Mouse (Mus musculus): ENCODE results near the gene Zan. TPM values are rescaled to one million over a fixed set of nuclear protein-coding genes. Genes with fewer than 3 reads are reported as not detected.

The Zan gene
- not detected for polyA plus RNA-seq (2017; shearing (Covaris generic))

DNA sequence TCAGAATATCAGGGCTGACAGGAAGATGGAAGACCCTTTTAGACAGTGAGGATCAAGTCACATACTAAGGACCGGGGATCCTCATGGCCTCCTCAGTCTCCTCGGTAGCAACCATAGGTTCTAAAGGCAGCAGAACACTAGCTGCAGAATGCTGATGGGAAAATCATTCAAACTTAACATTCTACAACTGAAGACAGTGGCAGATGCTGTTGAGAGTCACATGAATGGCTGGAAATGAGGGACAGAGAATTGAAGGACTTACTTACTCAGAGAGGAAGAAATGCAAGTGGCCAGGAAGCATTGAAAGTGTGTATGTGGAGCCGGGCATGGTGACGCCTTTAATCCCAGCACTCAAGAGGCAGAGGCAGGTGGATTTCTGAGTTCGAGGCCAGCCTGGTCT, at the start of gene Zan:
TSS of gene Zan (minus strand) at position 101 of the 400 bp plus-strand sequence.

DNA sequence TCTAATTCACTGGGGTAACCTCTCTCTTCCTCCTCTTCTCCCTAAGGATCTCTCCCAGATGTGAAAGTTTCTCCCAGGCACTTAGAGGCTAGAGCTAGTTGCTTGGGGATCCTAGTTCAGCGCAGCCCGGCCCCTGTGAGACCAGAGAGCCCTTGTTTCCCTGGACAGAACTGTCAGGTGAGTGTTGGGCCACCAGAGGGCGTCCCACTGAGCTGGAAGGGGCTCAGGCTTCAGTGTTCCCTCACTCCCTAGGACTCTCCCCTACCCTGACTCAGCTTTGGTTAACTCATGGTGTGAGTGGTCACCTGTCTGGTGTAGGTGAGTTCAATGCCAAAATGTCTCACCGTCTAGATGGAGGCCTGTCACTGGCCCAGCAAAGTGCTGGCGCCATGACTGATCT, 41.6 kb upstream of the Zan start, which contains the start of gene Gigyf1:
TSS of gene Gigyf1 (plus strand) at position 113 of the 400 bp plus-strand sequence.

DNA sequence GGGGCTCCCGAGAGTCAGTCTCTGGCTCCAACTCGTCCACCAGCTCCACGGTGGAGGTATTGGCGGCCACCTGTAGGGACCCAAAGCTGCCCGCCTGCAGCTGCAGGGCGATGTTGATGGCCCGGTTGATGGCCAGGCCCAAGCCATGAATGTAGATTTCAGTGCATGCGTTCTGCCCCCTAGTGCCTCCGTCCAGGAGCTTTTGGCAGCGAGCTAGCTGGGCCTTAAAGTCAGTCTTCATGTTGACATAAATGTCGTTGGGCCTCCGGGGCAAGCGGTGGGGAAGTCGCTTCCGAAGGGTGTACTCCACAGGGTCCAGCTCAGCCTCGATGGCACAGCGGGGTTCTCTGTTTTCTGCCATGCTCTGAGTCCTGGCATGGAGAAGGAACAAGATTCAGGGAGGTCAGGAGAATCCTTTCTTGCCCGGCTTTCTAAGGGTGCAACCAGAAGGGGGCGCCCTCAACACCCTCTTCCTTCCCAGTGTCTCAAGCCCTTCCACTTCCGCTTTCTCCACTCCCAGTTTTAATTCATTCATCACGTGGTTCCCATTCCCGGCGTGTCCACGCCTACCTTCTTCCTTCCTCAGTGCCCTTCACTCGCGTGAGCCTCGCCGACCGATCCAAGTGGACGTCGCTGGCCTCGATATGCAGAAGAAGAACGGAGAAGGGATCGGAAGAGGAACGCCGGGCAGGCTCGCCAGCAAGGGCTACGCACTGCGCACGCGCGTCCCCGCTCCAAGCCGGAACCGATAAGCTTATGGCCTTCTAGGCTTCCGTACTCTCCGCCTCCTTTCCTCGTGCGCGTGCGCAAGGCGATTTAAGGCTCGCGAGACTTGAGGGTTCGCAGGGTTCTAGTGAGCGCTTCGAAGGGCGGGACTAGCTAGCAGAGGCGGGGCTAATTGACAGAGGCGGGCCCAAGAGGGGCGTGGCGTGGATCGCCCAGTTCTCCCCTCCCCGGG, 25.1 kb upstream of the Zan start, which contains the start of gene Pop7:
TSS of gene Pop7 (minus strand) at position 810 of the 958 bp plus-strand sequence.

DNA sequence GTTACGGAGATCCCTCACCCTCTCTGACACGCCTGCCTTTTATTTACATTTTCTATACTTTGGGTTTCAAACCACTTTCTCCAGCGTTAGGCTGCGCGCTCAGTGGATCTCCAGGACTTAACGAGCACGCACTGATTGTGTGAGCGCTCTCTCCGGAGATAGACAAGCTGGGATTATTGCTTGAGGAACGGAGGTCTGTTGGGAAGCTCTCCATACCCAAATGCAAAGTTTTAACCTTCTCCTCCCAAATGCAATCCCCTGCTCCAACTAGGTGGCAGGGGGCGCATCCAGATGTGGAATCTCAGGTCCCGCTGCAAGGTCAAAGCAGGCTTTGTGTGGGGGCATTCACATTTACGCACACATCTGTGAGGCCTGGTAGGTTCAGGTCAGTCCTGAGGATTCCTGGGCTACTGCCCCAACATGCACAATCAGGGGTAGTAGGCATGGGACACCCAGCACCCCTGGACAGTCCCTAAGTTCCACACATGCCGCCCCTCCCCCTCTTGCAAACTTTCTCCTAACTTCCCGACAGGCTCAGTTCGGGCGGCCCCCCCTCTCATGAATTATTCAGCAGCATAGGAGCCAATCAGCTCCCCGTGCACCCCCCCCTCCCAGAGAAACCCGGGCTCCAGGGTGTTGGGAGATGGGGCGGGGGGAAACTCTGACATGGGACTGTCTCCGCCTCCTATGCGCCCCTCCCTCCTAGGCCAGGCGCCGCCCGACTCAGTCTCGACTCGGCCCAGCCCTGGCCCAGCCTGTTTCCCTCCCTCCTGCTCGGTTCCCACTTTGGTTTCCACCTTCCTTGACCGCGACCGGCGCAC, 127.3 kb downstream of the Zan start, which contains the start of gene Ephb4:
TSS of gene Ephb4 (plus strand) at position 726 of the 821 bp plus-strand sequence.

DNA sequence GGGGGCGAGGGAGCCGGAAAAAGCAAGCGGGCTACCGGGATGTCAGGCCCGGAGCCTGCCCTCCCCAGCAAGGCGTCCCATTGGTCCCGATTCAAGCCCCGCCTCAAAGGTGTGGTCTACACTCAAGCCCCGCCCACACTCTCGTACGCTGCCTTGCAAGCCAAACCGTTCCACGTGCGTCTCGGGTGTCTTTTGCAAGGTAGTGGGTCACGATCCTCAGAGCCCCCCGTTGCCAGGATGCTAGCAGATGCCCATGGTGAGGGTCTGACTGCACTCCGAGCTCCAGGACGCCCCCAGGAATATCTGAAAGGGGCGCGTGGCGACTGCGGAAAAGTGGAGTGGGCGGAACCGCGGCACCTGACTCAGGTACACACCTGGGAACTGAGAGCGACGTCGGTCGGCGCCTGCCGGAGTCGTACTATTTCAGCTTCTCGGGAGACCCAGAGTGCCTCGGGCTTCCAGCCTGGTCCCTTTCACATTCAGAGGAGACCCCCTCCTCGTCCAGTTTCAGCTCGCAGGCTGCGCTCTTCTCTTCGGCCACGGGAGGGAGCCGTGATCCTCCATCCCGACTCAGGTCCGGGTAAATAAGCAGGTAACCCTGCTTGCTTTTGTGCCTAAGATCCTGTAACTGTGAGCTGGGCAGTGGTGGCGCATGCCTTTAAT, 143.2 kb downstream of the Zan start, which contains the start of gene Slc12a9:
TSS of gene Slc12a9 (minus strand) at position 86 of the 663 bp plus-strand sequence.

Other genes with a start within 250 kb of the Zan start
- 0.70 TPM for gene Ache, start 189.5 kb downstream of the Zan start, polyA plus RNA-seq (2017; shearing (Covaris generic))
- gene Ufsp1, start 182.4 kb downstream of the Zan start, polyA plus RNA-seq (2017; shearing (Covaris generic)) = 0.91 TPM
- gene Srrt, start 169.4 kb downstream of the Zan start, polyA plus RNA-seq (2017; shearing (Covaris generic)) = 115 TPM
- 3.0 TPM for gene Trip6, start 162.7 kb downstream of the Zan start, polyA plus RNA-seq (2017; shearing (Covaris generic))
- 17.3 TPM for gene Slc12a9, start 143.5 kb downstream of the Zan start, polyA plus RNA-seq (2017; shearing (Covaris generic))
- not detected for gene Ephb4, start 127.0 kb downstream of the Zan start, polyA plus RNA-seq (2017; shearing (Covaris generic))
- gene Pop7, start 25.5 kb upstream of the Zan start, polyA plus RNA-seq (2017; shearing (Covaris generic)) = 28.8 TPM
- gene Gigyf1, start 41.5 kb upstream of the Zan start, polyA plus RNA-seq (2017; shearing (Covaris generic)) = 24.3 TPM
- gene Epo, start 56.2 kb upstream of the Zan start, polyA plus RNA-seq (2017; shearing (Covaris generic)) = not detected
- gene Gnb2, start 56.4 kb upstream of the Zan start, polyA plus RNA-seq (2017; shearing (Covaris generic)) = 183 TPM
- not detected for gene Actl6b, start 76.5 kb upstream of the Zan start, polyA plus RNA-seq (2017; shearing (Covaris generic))
- not detected for gene Tfr2, start 92.8 kb upstream of the Zan start, polyA plus RNA-seq (2017; shearing (Covaris generic))
- gene Mospd3, start 124.0 kb upstream of the Zan start, polyA plus RNA-seq (2017; shearing (Covaris generic)) = 51.6 TPM
- gene Pcolce, start 136.7 kb upstream of the Zan start, polyA plus RNA-seq (2017; shearing (Covaris generic)) = 1.5 TPM
- gene Fbxo24, start 151.9 kb upstream of the Zan start, polyA plus RNA-seq (2017; shearing (Covaris generic)) = 0.86 TPM
- gene Lrch4, start 152.1 kb upstream of the Zan start, polyA plus RNA-seq (2017; shearing (Covaris generic)) = 287 TPM
- 55.4 TPM for gene Gm20605, start 152.1 kb upstream of the Zan start, polyA plus RNA-seq (2017; shearing (Covaris generic))
- gene Sap25, start 164.3 kb upstream of the Zan start, polyA plus RNA-seq (2017; shearing (Covaris generic)) = 125 TPM
- gene Irs3, start 168.7 kb upstream of the Zan start, polyA plus RNA-seq (2017; shearing (Covaris generic)) = not detected
- gene Agfg2, start 207.7 kb upstream of the Zan start, polyA plus RNA-seq (2017; shearing (Covaris generic)) = 24.8 TPM